Mouse (Mus musculus): ENCODE measurements at regions not wholly inside any gene's neighbourhood (a gene's known extent, or its start where the extent isn't known, plus 50 kb on each side); places are given as distances from the start of the nearest gene placed in this dataset.

DNA sequence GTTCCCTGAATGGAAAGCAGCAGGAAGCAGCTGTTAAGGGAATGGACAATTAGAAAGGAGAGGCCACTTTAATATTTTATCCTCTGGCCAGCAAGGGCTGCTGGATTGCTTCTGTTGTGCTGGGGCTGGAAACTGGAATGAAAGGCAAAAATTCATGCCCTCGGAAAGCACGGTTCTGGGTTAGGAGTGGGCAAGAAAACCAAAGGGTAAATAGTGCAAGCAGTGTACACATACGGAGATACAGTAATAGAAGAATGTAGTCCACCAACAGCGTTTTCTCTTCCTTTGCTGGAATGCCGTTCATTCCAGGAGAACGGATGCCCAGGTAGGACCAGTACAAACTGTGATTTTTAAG lies 50.8 kb upstream of the Zfr start:
- Histone ChIP-seq H3K9me3 (ENCODE audit: control insufficient read depth, low read depth, low read length) (no peaks in the 10 kb centered on the region), H3K4me3 (ENCODE audit: low read depth, low read length) (no peak overlapping the region), H3K4me2 (replicated peaks; ENCODE audit: low read depth, low read length) (0 out of 2 replicates have a peak overlapping the region, but pooled peaks have one; percentile 4), H3K4me1 (ENCODE audit: control insufficient read depth, insufficient read depth, low read length) (peaks cover 26% of the 10 kb centered on the region; the same call in 1 of the 2 replicates), H3K9ac (replicated peaks; ENCODE audit: low read depth, low read length) (no peak overlapping the region), H3K36me3 (ENCODE audit: control insufficient read depth, insufficient read depth, low read length) (no peaks in the 10 kb centered on the region), H3K27ac (ENCODE audit: low read length) (peak overlapping the region; percentile 84), H3K27me3 (ENCODE audit: control insufficient read depth, insufficient read depth, low read length) (no peaks in the 10 kb centered on the region)
- ATAC-seq (ENCODE audit: insufficient number of reproducible peaks, insufficient read depth, low FRiP score, low read depth), result no peak
- WGBS, result 52% methylated on average over 6 of the region's 6 CpGs

DNA sequence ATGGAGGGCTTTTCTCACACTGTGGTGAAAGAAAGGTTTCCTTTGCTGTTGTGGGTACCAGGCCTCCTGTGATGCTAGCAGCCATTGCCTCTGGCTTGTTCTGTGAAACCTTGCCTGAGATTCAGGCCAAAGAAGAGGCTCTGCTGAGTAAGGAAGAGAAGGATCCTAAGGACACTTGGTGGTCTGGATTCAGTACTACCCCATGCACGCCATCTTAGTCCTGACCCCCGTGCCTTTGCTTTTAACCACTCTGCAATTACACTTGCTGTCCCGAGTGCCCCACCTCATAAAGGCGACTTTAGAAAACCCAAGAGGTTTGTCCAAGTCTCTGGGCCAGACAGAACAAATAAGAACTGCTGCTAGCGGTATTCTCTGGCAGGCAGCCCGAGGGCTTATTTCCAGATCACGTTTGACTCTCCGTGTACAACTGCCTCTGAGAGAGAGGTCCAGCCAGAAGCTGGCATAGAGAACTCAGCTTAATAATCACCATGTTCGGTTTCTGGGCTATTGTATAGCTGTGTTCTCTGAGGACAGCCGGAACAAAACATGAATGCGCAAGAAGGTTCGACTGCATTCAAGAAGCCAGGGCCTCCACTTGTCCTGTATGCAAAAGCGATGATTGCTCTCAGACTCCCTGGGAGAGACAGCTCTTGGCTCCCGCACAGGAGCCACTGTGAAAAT lies 51.3 kb upstream of the Zfr start:
- Histone ChIP-seq H3K4me1 (ENCODE audit: control insufficient read depth, insufficient read depth, low read length) (peaks cover 26% of the 10 kb centered on the region; the same call in 1 of the 2 replicates), H3K4me3 (ENCODE audit: low read depth, low read length) (no peak overlapping the region), H3K9ac (replicated peaks; ENCODE audit: low read depth, low read length) (no peak overlapping the region), H3K4me2 (replicated peaks; ENCODE audit: low read depth, low read length) (0 out of 2 replicates have a peak overlapping the region, but pooled peaks have one; percentile 4), H3K36me3 (ENCODE audit: control insufficient read depth, insufficient read depth, low read length) (no peaks in the 10 kb centered on the region), H3K27me3 (ENCODE audit: control insufficient read depth, insufficient read depth, low read length) (no peaks in the 10 kb centered on the region), H3K9me3 (ENCODE audit: control insufficient read depth, low read depth, low read length) (no peaks in the 10 kb centered on the region), H3K27ac (ENCODE audit: low read length) (peak overlapping the region; percentile 84)
- peak; percentile 57; the same call in 1 of the 2 replicates for ATAC-seq (ENCODE audit: insufficient number of reproducible peaks, insufficient read depth, low FRiP score, low read depth)
- 37% methylated on average over 14 of the region's 14 CpGs for WGBS

DNA sequence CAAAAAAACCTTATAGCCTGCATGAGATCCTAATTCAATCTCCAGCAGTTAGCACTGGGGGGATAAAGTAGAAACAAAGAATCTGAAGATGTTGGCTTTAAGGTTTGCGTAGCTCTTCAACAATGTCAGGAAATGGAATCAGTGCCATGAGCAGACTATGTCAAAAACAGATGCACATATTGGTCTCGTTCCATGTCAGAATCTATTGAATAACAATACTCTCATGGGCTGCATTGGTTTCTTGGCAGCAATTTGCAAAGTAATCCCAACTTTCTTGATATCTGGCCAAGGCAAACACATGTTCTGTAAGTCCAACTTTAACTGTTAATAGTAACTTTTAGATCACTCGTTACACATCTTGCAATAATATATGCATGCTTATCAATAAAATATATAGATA lies 58.1 kb upstream of the Sub1 start:
- H3K36me3 ChIP-seq (ENCODE audit: control insufficient read depth, insufficient read depth, low read length), result no peaks in the 10 kb centered on the region
- ATAC-seq (ENCODE audit: insufficient number of reproducible peaks, insufficient read depth, low FRiP score, low read depth), result no peak
- no peaks in the 10 kb centered on the region for H3K27me3 ChIP-seq (ENCODE audit: control insufficient read depth, insufficient read depth, low read length)
- no peak overlapping the region for H3K4me2 ChIP-seq (replicated peaks; ENCODE audit: low read depth, low read length)
- H3K9me3 ChIP-seq (ENCODE audit: control insufficient read depth, low read depth, low read length), result no peaks in the 10 kb centered on the region
- H3K27ac ChIP-seq (ENCODE audit: low read length), result no peak overlapping the region
- no peak overlapping the region for H3K4me3 ChIP-seq (ENCODE audit: low read depth, low read length)
- no peak overlapping the region for H3K9ac ChIP-seq (replicated peaks; ENCODE audit: low read depth, low read length)
- 61% methylated on average over 3 of the region's 3 CpGs for WGBS
- no peaks in the 10 kb centered on the region for H3K4me1 ChIP-seq (ENCODE audit: control insufficient read depth, insufficient read depth, low read length)

DNA sequence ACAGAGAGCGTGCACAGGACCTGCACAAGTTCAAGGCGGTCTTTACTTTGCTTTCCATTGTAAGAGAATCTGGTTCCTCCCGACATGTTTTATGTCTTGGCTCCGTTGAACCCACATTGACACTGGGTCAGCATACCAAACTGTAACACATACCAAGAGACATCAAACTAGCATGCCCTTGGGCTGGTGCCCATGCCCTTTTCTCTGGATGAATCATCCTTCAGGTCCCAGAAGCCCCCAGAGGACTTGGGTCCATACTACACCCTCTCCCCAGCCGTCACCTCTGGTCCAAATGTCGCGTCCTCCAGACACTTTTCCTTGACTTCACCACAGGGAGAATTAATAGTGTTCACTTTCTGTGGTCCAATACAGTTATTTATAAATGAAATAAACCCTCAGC lies 56.8 kb upstream of the Sub1 start:
- Histone ChIP-seq H3K27me3 (ENCODE audit: control insufficient read depth, insufficient read depth, low read length) (no peaks in the 10 kb centered on the region), H3K36me3 (ENCODE audit: control insufficient read depth, insufficient read depth, low read length) (no peaks in the 10 kb centered on the region), H3K9ac (replicated peaks; ENCODE audit: low read depth, low read length) (no peak overlapping the region), H3K27ac (ENCODE audit: low read length) (no peak overlapping the region), H3K4me1 (ENCODE audit: control insufficient read depth, insufficient read depth, low read length) (no peaks in the 10 kb centered on the region), H3K4me3 (ENCODE audit: low read depth, low read length) (no peak overlapping the region), H3K4me2 (replicated peaks; ENCODE audit: low read depth, low read length) (no peak overlapping the region), H3K9me3 (ENCODE audit: control insufficient read depth, low read depth, low read length) (no peaks in the 10 kb centered on the region)
- WGBS, result 90% methylated on average over 7 of the region's 7 CpGs
- ATAC-seq (ENCODE audit: insufficient number of reproducible peaks, insufficient read depth, low FRiP score, low read depth), result no peak

DNA sequence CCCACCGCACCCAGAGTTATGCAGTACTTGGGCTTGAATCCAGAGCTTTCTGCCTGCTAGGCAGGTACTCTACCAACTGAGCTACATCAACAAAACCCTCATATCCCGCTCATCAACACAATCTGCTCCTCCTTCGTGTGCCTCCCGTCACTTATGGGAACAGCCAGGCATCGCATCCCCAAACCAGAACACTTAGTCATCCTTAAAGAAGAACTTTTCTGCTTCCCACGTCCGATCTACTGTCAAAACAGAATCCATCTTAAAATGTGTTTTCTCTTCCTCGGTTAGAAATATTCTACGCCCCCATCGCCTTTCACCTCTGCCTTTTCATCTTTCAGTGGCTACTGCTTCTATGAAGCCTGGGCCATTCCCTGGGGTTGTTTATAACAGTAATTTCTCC lies 52.2 kb upstream of the Sub1 start:
- Histone ChIP-seq H3K4me1 (ENCODE audit: control insufficient read depth, insufficient read depth, low read length) (no peaks in the 10 kb centered on the region), H3K27me3 (ENCODE audit: control insufficient read depth, insufficient read depth, low read length) (no peaks in the 10 kb centered on the region), H3K36me3 (ENCODE audit: control insufficient read depth, insufficient read depth, low read length) (no peaks in the 10 kb centered on the region), H3K4me3 (ENCODE audit: low read depth, low read length) (no peak overlapping the region), H3K9ac (replicated peaks; ENCODE audit: low read depth, low read length) (no peak overlapping the region), H3K4me2 (replicated peaks; ENCODE audit: low read depth, low read length) (no peak overlapping the region), H3K27ac (ENCODE audit: low read length) (no peak overlapping the region), H3K9me3 (ENCODE audit: control insufficient read depth, low read depth, low read length) (no peaks in the 10 kb centered on the region)
- ATAC-seq (ENCODE audit: insufficient number of reproducible peaks, insufficient read depth, low FRiP score, low read depth), result no peak
- WGBS, result 88% methylated on average over 10 of the region's 10 CpGs

DNA sequence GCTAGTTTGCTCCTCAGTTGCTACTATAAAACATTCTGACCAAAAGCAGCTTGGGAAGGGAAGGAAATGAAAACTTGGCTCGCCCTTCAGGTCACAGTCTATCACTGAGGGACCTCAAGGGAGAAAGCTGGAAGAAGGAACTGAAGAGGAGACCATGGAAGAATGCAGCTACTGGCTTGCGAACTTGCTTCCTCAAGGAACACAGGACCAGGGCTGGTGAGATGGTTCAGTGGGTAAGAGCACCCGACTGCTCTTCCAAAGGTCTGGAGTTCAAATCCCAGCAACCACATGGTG lies 51.4 kb upstream of the Sub1 start:
- no peak overlapping the region for H3K9ac ChIP-seq (replicated peaks; ENCODE audit: low read depth, low read length)
- ATAC-seq (ENCODE audit: insufficient number of reproducible peaks, insufficient read depth, low FRiP score, low read depth), result no peak
- WGBS, result 91% methylated on average over 3 of the region's 3 CpGs
- H3K4me3 ChIP-seq (ENCODE audit: low read depth, low read length), result no peak overlapping the region
- H3K27ac ChIP-seq (ENCODE audit: low read length), result no peak overlapping the region
- no peak overlapping the region for H3K4me2 ChIP-seq (replicated peaks; ENCODE audit: low read depth, low read length)
- H3K36me3 ChIP-seq (ENCODE audit: control insufficient read depth, insufficient read depth, low read length), result no peaks in the 10 kb centered on the region
- no peaks in the 10 kb centered on the region for H3K27me3 ChIP-seq (ENCODE audit: control insufficient read depth, insufficient read depth, low read length)
- H3K9me3 ChIP-seq (ENCODE audit: control insufficient read depth, low read depth, low read length), result no peaks in the 10 kb centered on the region
- H3K4me1 ChIP-seq (ENCODE audit: control insufficient read depth, insufficient read depth, low read length), result no peaks in the 10 kb centered on the region

DNA sequence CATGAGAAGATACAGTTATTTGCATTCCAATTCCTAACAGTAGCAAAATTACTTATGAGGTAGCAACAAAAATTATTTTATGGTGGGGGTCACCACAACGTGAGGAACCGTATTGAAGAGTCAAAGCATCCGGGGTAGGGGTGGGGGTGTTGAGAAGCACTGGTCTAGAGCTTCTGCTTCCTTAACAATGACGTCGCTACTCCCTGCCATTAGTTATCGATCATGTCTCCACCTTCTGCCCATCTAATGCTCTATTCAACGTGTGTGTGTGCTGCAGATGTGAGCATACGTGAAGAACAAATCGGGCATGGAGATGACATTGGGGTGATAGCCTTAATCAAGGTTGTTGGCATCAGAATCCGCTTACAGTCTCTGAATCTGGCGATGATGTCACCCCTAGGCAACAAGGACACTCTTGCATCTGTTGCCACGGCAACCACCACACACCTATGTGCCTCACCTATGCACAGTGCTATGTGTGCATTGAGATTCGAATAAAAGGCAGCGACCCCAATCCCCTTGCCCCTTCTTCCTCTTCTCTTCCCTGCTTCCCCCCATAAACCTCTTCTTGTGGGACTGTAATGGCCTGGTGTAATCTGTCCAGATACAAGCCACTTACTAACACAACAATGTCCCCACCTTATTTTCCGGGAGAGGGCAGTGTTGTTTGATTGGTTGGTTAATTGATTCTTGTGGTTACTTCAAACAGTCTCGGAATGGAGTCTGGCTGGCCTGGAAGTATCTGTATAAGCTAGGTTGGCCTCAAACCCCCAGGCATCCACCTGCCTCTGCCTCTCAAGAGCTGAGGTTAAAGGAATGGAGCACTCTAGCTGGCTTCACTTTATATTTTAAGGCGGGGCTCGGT lies 50.8 kb upstream of the Sub1 start:
- H3K27me3 ChIP-seq (ENCODE audit: control insufficient read depth, insufficient read depth, low read length), result no peaks in the 10 kb centered on the region
- H3K36me3 ChIP-seq (ENCODE audit: control insufficient read depth, insufficient read depth, low read length), result no peaks in the 10 kb centered on the region
- no peak overlapping the region for H3K4me2 ChIP-seq (replicated peaks; ENCODE audit: low read depth, low read length)
- H3K4me3 ChIP-seq (ENCODE audit: low read depth, low read length), result no peak overlapping the region
- H3K9me3 ChIP-seq (ENCODE audit: control insufficient read depth, low read depth, low read length), result no peaks in the 10 kb centered on the region
- 87% methylated on average over 18 of the region's 18 CpGs for WGBS
- ATAC-seq (ENCODE audit: insufficient number of reproducible peaks, insufficient read depth, low FRiP score, low read depth), result no peak
- H3K4me1 ChIP-seq (ENCODE audit: control insufficient read depth, insufficient read depth, low read length), result no peaks in the 10 kb centered on the region
- H3K27ac ChIP-seq (ENCODE audit: low read length), result no peak overlapping the region
- no peak overlapping the region for H3K9ac ChIP-seq (replicated peaks; ENCODE audit: low read depth, low read length)
